Mouse (Mus musculus) stomach, postnatal 0 days (tissue): Measurements from ENCODE around the gene Ccdc36. TPM values are rescaled to one million over a fixed set of nuclear protein-coding genes. Genes with fewer than 3 reads are reported as not detected.

Experiments
- ATAC-seq: fragments of 200-750 bp; cut with Nextera tagmentation; 2 replicates; pipeline ENCODE4 v1.8.0; 2017; ENCODE audit not compliant: low FRiP score, low TSS enrichment
- DNase-seq: peaks from one replicate; pipeline ENCODE4 v3.0.0-alpha.2; 2016; ENCODE audit warnings: low spot score
- H3K27ac ChIP-seq: fragments of 300-500 bp; sonication (generic); replicated peaks from 2 replicates; pipeline ENCODE4 v1.5.1; 2014; ENCODE audit warnings: mild to moderate bottlenecking, control low read depth
- H3K27me3 ChIP-seq: fragments of 300-500 bp; sonication (generic); 2 replicates; pipeline ENCODE4 v1.6.1; 2014; ENCODE audit warnings: low read length; ENCODE audit not compliant: control insufficient read depth, insufficient read depth
- H3K36me3 ChIP-seq: fragments of 300-500 bp; sonication (generic); 2 replicates; pipeline ENCODE4 v1.6.1; 2014; ENCODE audit warnings: low read length, mixed read lengths; ENCODE audit not compliant: control insufficient read depth, insufficient read depth
- H3K4me1 ChIP-seq: fragments of 300-500 bp; sonication (generic); replicated peaks from 2 replicates; pipeline ENCODE4 v1.6.1; 2014; ENCODE audit warnings: antibody characterized with exemption; ENCODE audit not compliant: control insufficient read depth, insufficient read depth
- H3K4me2 ChIP-seq: fragments of 300-500 bp; sonication (generic); replicated peaks from 2 replicates; pipeline ENCODE4 v1.6.1; 2014; ENCODE audit warnings: low read depth, mild to moderate bottlenecking, control low read depth, moderate library complexity
- H3K4me3 ChIP-seq: fragments of 300-500 bp; sonication (generic); 2 replicates; pipeline ENCODE4 v1.5.1; 2014; ENCODE audit warnings: low read depth, low read length, control low read depth
- H3K9ac ChIP-seq: fragments of 300-500 bp; sonication (generic); 2 replicates; pipeline ENCODE4 v1.6.1; 2014; ENCODE audit warnings: mild to moderate bottlenecking, low read length, control low read depth, mixed read lengths
- H3K9me3 ChIP-seq: fragments of 300-500 bp; sonication (generic); 2 replicates; pipeline ENCODE4 v1.6.1; 2016; ENCODE audit warnings: low read length; ENCODE audit not compliant: control insufficient read depth
- CTCF ChIP-seq: IDR thresholded peaks from 2 replicates; pipeline ENCODE4 v1.5.1; 2016; ENCODE audit warnings: antibody characterized with exemption, low read depth, mild to moderate bottlenecking, moderate library complexity
- EP300 ChIP-seq: optimal IDR thresholded peaks from 2 replicates; pipeline ENCODE3; 2016; ENCODE audit warnings: antibody characterized with exemption
- WGBS: fragments of 180-500 bp; shearing (Covaris S2); extraction: QIAGEN DNeasy Blood & Tissue Kit; methylation state at CpG from one replicate; pipeline ENCODE4 v1.1.7; 2014; 5-methylcytosine and 5-hydroxymethylcytosine counted together
- polyA plus RNA-seq: library from polyadenylated mRNA; unstranded; fragments of >200 nt; fragmentation: Nextera tagmentation; extraction: Ambion mirVana; gene quantifications from 2 replicates; pipeline ENCODE4 v1.2.1, GENCODE M21; 2015

The Ccdc36 gene
- polyA plus RNA-seq, 1 experiment from 2014 or later, result 0.41 TPM

- DNase-seq (peak; percentile 36), ATAC-seq (peak; percentile 33; the same call in 1 of the 2 replicates)
- no peak overlapping the region for H3K4me3 ChIP-seq
- H3K36me3 ChIP-seq, result peaks cover 14% of the 10 kb centered on the region; the same call in 1 of the 2 replicates
- WGBS, result 32% methylated on average over 10 of the region's 10 CpGs
- H3K27ac ChIP-seq, result peak overlapping the region; percentile 93
- peak overlapping the region; percentile 41; the same call in 1 of the 2 replicates for H3K9ac ChIP-seq
- no peaks in the 10 kb centered on the region for H3K27me3 ChIP-seq
- H3K9me3 ChIP-seq, result no peaks in the 10 kb centered on the region
- peaks cover 3% of the 10 kb centered on the region; the same call in 1 of the 2 replicates for H3K4me1 ChIP-seq
- TF ChIP-seq EP300 (no peak), CTCF (no peak)
- H3K4me2 ChIP-seq, result peak overlapping the region; percentile 63
Observed at GRCm38 (mm10) chr9:108462192-108462591, 33.9 kb upstream of the Ccdc36 start.

- H3K4me2 ChIP-seq, result peak overlapping the region; percentile 63
- H3K4me3 ChIP-seq, result peak overlapping the region; percentile 60
- H3K9ac ChIP-seq, result no peak overlapping the region; the same call in 1 of the 2 replicates
- peaks cover 3% of the 10 kb centered on the region; the same call in 1 of the 2 replicates for H3K4me1 ChIP-seq
- DNase-seq (no peak), ATAC-seq (no peak)
- H3K27me3 ChIP-seq, result no peaks in the 10 kb centered on the region
- H3K27ac ChIP-seq, result peak overlapping the region; percentile 93
- no peaks in the 10 kb centered on the region for H3K9me3 ChIP-seq
- 55% methylated on average over 5 of the region's 5 CpGs for WGBS
- no peak for TF ChIP-seq CTCF
- TF ChIP-seq EP300, result no peak
- peaks cover 14% of the 10 kb centered on the region; the same call in 1 of the 2 replicates for H3K36me3 ChIP-seq
Observed at GRCm38 (mm10) chr9:108461675-108462074, 33.4 kb upstream of the Ccdc36 start.

- peaks cover 14% of the 10 kb centered on the region; the same call in 1 of the 2 replicates for H3K36me3 ChIP-seq
- WGBS, result 12% methylated on average over 11 of the region's 11 CpGs
- H3K4me1 ChIP-seq, result peaks cover 3% of the 10 kb centered on the region; the same call in 1 of the 2 replicates
- ATAC-seq, result no peak
- H3K4me2 ChIP-seq, result peak within 1 kb of the TSS; percentile 63
- H3K4me3 ChIP-seq, result peak within 1 kb of the TSS; percentile 60
- no peaks in the 10 kb centered on the region for H3K27me3 ChIP-seq
- TF ChIP-seq CTCF (no peak), EP300 (no peak)
- no peak for DNase-seq
- no peaks in the 10 kb centered on the region for H3K9me3 ChIP-seq
- peak within 1 kb of the TSS; percentile 93 for H3K27ac ChIP-seq
- H3K9ac ChIP-seq, result peak within 1 kb of the TSS; percentile 79
Observed at GRCm38 (mm10) chr9:108461181-108461631, 32.9 kb upstream of the Ccdc36 start, which contains the start of gene Klhdc8b. Klhdc8b (minus strand) TSS chr9:108461581.

- WGBS, result 0% methylated on average over 43 of the region's 52 CpGs
- H3K36me3 ChIP-seq, result peaks cover 11% of the 10 kb centered on the region; the same call in 1 of the 2 replicates
- peak within 1 kb of the TSS; percentile 63 for H3K4me2 ChIP-seq
- H3K27ac ChIP-seq, result peak within 1 kb of the TSS; percentile 93
- peak within 1 kb of the TSS; percentile 60 for H3K4me3 ChIP-seq
- peak; percentile 89 for DNase-seq
- H3K9me3 ChIP-seq, result no peaks in the 10 kb centered on the region
- peak; percentile 84 for ATAC-seq
- no peaks in the 10 kb centered on the region for H3K27me3 ChIP-seq
- TF ChIP-seq CTCF (peak; percentile 16; the same call in 1 of the 2 replicates), EP300 (peak; percentile 90)
- peaks cover 3% of the 10 kb centered on the region; the same call in 1 of the 2 replicates for H3K4me1 ChIP-seq
- H3K9ac ChIP-seq, result peak within 1 kb of the TSS; percentile 79
Observed at GRCm38 (mm10) chr9:108460319-108461178, 32.3 kb upstream of the Ccdc36 start, which contains the start of gene Ccdc71. Ccdc71 (plus strand) TSS chr9:108460527.

- H3K27me3 ChIP-seq, result no peaks in the 10 kb centered on the region
Observed at GRCm38 (mm10) chr9:108459939-108460318, 31.6 kb upstream of the Ccdc36 start.

More at GRCm38 (mm10) chr9:108459939-108460318, 31.6 kb upstream of the Ccdc36 start:
- Histone ChIP-seq H3K9me3 (no peaks in the 10 kb centered on the region), H3K9ac (no peak overlapping the region; the same call in 1 of the 2 replicates), H3K27ac (peak overlapping the region; percentile 93), H3K4me2 (peak overlapping the region; percentile 63), H3K4me1 (peaks cover 3% of the 10 kb centered on the region; the same call in 1 of the 2 replicates), H3K4me3 (peak overlapping the region; percentile 60), H3K36me3 (peaks cover 11% of the 10 kb centered on the region; the same call in 1 of the 2 replicates)
- ATAC-seq (peak; percentile 24; the same call in 1 of the 2 replicates), DNase-seq (no peak)
- TF ChIP-seq EP300 (no peak), CTCF (no peak)
- WGBS, result 58% methylated on average over 1 of the region's 1 CpGs
